Mouse (Mus musculus) layer of hippocampus, adult 2 months (tissue): ENCODE results near the gene Olfr6. TPM values are rescaled to one million over a fixed set of nuclear protein-coding genes. Genes with fewer than 3 reads are reported as not detected.
"Not testable (repeated sequence)": the region's sequence is repeated elsewhere in the genome, so short reads cannot be mapped to it uniquely, and the experiment has no call there.

Experiments used
- DNase-seq, 2 experiments: peaks; one replicate each; pipeline ENCODE4 v3.0.0; 2022; ENCODE audit warnings: low spot score in 2 of 2
- H3K27ac ChIP-seq: fragments of 200-600 bp; 2 replicates; pipeline ENCODE4 v1.8.1; 2022
- H3K4me3 ChIP-seq: fragments of 200-600 bp; 2 replicates; pipeline ENCODE4 v1.8.1; 2022; ENCODE audit warnings: mild to moderate bottlenecking
- CTCF ChIP-seq: fragments of 200-600 bp; conservative IDR thresholded peaks from 2 replicates; pipeline ENCODE4 v1.8.1; 2022; ENCODE audit warnings: antibody characterized with exemption, mild to moderate bottlenecking, moderate library complexity
- long read RNA-seq, 2 experiments: library from polyadenylated mRNA; stranded (forward); transcript quantifications; one replicate each; pipeline ENCODE4 v2.0.0; 2021; ENCODE audit warnings: borderline mapping rate in 2 of 2
- total RNA-seq, 2 experiments: library from RNA; stranded (reverse); gene quantifications; 2 replicates each; pipeline ENCODE4 v1.2.3; 2021

Gene Olfr6
- total RNA-seq, result under 1 TPM in 1 of 2 experiments, not detected in 1; 0.08 TPM
- long read RNA-seq, experiment 1, result 0 reads
- long read RNA-seq, experiment 2, result 0 reads

GRCm38 (mm10) chr7:106963837-106964236 lies at the start of gene Olfr6:
Olfr6 (minus strand) TSS chr7:106963937.
- no peak for DNase-seq
- no peak for TF ChIP-seq CTCF

GRCm38 (mm10) chr7:107005972-107006371 lies 42.2 kb upstream of the Olfr6 start, which contains the start of gene Olfr2:
Olfr2 (minus strand) TSS chr7:107006072.
- no peak for TF ChIP-seq CTCF

More at GRCm38 (mm10) chr7:106963837-106964236, at the start of gene Olfr6:
- Histone ChIP-seq H3K4me3 (no peak within 1 kb of the TSS), H3K27ac (no peak within 1 kb of the TSS)

DNA sequence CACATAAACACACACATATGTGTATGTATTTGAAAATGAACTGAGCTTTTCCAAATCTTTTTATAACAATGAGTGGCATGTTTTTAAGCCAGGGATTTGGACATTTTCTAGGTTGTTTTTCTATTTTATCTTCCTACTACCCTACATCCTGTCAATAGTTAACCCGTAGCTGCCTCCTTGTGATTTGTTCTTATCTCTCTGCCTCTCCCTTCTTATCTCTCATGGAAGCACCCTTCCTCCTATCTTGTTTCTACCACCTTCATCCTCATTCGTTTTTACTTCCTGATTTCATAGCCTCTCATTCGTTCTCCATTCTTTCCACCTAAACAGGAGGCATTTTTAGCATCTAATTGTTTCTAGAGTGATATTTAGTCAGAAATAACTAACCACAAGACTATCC lies 40.4 kb upstream of the Olfr6 start:
- Histone ChIP-seq H3K4me3 (no peak overlapping the region), H3K27ac (no peak overlapping the region)
- no peak for TF ChIP-seq CTCF
- DNase-seq, result no peak

More at GRCm38 (mm10) chr7:107005972-107006371, 42.2 kb upstream of the Olfr6 start, which contains the start of gene Olfr2:
- Histone ChIP-seq H3K4me3 (no peak within 1 kb of the TSS), H3K27ac (no peak within 1 kb of the TSS)
- DNase-seq, result no peak

DNA sequence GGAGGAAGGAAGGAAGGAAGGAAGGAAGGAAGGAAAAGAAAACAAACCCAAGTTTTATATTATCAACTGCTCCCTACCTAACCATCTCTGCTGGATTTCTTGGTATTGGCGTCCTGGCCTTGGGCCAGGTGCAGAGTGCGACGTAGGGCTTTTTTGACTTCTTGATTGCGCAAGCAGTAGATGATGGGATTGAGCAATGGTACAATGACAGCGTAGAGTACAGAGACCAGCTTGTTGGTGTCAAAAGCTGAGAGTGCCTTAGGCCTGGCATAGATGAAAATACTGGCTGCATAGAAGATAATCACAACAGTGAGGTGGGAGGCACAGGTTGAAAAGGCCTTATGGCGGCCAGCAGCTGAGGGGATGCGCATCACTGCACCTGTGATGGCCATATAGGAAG lies 37.1 kb upstream of the Olfr6 start:
- no peak for TF ChIP-seq CTCF
- no peak for DNase-seq
- no peak overlapping the region for H3K27ac ChIP-seq
- no peak overlapping the region for H3K4me3 ChIP-seq

GRCm38 (mm10) chr7:106985236-106985635 lies 21.5 kb upstream of the Olfr6 start:
- Histone ChIP-seq H3K27ac (no peak overlapping the region), H3K4me3 (no peak overlapping the region)
- DNase-seq, result no peak
- TF ChIP-seq CTCF, result no peak

DNA sequence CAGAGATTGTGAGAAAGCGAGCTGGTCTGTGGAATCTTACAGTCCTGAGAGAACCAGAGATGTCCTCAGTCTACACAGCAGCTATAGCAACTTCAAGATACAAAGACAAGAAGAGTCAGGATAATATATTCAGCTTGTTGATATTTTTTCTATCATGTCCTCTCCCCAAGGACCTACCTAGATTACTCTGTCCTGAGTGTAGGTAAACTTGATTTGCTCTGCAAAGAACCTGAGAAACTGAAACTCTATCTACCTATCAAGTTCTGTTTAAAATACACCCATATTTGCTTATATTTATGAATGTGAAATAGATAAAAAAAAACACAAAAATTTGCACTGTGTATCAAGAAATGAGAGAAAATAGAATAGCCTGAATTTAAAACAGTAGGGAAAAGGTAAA lies 11.6 kb upstream of the Olfr6 start, which contains the start of gene Olfr711:
TSS of gene Olfr711 (minus strand) at position 101 of the 400 bp plus-strand sequence.
- DNase-seq, result no peak
- TF ChIP-seq CTCF, result no peak
- Histone ChIP-seq H3K27ac (no peak within 1 kb of the TSS), H3K4me3 (no peak within 1 kb of the TSS)

GRCm38 (mm10) chr7:106967503-106967902 lies 3.8 kb upstream of the Olfr6 start:
- peak; percentile 41 for TF ChIP-seq CTCF
- not testable (repeated sequence) for H3K4me3 ChIP-seq, DNase-seq, H3K27ac ChIP-seq

DNA sequence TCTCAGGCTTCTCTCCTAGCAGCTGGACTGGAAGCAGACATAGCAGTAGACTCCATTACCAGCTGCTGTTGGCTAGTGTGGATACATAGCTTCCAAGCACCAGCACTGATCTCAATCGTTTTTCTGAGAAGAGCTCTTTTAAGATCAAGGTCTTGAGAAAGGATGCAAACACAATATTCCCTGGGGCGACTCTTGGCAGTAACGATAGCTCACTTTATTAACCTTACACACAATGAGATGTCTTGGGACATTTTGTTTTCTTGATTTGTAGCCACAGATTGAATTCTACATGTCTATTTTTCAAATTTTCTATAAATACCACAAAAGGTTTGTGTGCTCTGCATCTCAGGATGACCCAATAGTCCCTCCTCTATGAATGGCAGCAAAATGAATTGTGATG lies 15.5 kb downstream of the Olfr6 start, which contains the start of gene Olfr710:
TSS of gene Olfr710 (minus strand) at position 101 of the 400 bp plus-strand sequence.
- no peak for DNase-seq
- TF ChIP-seq CTCF, result no peak
- Histone ChIP-seq H3K4me3 (no peak within 1 kb of the TSS), H3K27ac (no peak within 1 kb of the TSS)

- TF ChIP-seq CTCF, result no peak
- no peak for DNase-seq
- Histone ChIP-seq H3K4me3 (no peak within 1 kb of the TSS), H3K27ac (no peak within 1 kb of the TSS)
Observed at GRCm38 (mm10) chr7:106932119-106932518, 31.6 kb downstream of the Olfr6 start, which contains the start of gene Olfr709-ps1. Olfr709-ps1 (minus strand) TSS chr7:106932219.

DNA sequence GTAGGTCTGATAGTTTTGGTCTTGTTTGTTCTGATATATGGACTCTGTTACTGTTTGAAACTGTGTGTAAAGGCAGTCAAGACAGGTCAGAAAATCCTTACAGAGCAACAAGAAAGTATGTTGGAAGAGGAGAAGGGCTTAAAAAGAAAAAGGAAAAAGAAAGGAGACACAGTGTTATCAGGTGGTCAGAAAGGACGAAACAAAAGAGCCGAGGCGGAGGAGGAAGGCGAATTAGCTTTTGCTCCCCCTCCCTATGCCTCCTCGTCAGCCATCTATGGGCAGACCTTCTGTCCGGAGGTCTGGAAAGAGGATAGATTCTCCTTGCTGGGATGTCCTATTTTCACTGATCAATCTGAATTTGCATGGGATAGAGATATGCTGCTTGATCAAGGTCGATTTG lies 42.8 kb downstream of the Olfr6 start:
- DNase-seq, result peak in 1 of 2 experiments; percentile 0
- H3K27ac ChIP-seq, H3K4me3 ChIP-seq: not testable (repeated sequence)

DNA sequence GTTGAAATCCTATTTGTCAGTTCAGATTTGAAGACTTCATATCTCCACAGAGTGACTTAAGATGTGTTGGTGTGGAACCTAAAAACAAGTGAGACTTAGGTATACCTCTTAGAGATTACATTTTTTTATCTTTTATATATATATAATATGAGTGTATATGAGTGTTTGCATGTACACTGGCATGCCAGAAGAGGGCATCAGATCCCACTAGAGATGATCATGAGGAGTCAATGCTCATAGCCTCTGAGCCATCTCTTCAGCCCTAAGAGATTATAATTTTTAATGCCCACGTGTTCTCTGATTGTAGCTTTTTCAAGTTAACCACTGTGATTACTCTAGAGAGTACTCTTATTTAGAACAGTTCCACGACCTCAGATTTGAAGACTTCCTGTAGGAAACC lies 56.1 kb downstream of the Olfr6 start, which contains the start of gene Olfr1532-ps1:
TSS of gene Olfr1532-ps1 (plus strand) at position 326 of the 400 bp plus-strand sequence.
- Histone ChIP-seq H3K4me3 (no peak within 1 kb of the TSS), H3K27ac (no peak within 1 kb of the TSS)
- no peak for DNase-seq
- TF ChIP-seq CTCF, result no peak

Other genes starting within 250 kb of the Olfr6 start
- gene Olfr695, start 247.5 kb downstream of the Olfr6 start, total RNA-seq, result not detected
- not detected for gene Olfr697, start 221.5 kb downstream of the Olfr6 start, total RNA-seq
- gene Olfr698, start 208.5 kb downstream of the Olfr6 start, total RNA-seq, result not detected
- gene Olfr699, start 170.7 kb downstream of the Olfr6 start, total RNA-seq, result not detected
- gene Olfr700, start 155.1 kb downstream of the Olfr6 start, total RNA-seq, result not detected
- gene Olfr701, start 149.8 kb downstream of the Olfr6 start, total RNA-seq, result not detected
- not detected for gene Olfr702, start 130.0 kb downstream of the Olfr6 start, total RNA-seq
- gene Olfr703, start 120.6 kb downstream of the Olfr6 start, total RNA-seq, result not detected
- gene Olfr704, start 100.8 kb downstream of the Olfr6 start, total RNA-seq, result not detected
- not detected for gene Olfr705, start 87.0 kb downstream of the Olfr6 start, total RNA-seq
- gene Olfr706, start 75.8 kb downstream of the Olfr6 start, total RNA-seq, result not detected
- gene Olfr707, start 62.7 kb downstream of the Olfr6 start, total RNA-seq, result not detected
- not detected for gene Olfr1532-ps1, start 55.9 kb downstream of the Olfr6 start, total RNA-seq
- gene Olfr709-ps1, start 31.7 kb downstream of the Olfr6 start, total RNA-seq, result not detected
- not detected for gene Olfr710, start 15.6 kb downstream of the Olfr6 start, total RNA-seq
- not detected for gene Olfr711, start 11.5 kb upstream of the Olfr6 start, total RNA-seq
- not detected for gene Olfr2, start 42.1 kb upstream of the Olfr6 start, total RNA-seq
- not detected for gene Olfr713, start 67.2 kb upstream of the Olfr6 start, total RNA-seq
- not detected for gene Olfr714, start 107.0 kb upstream of the Olfr6 start, total RNA-seq
- gene Olfr17, start 129.3 kb upstream of the Olfr6 start, total RNA-seq, result not detected
- not detected for gene Olfr715b, start 146.4 kb upstream of the Olfr6 start, total RNA-seq
- not detected for gene Olfr715, start 167.1 kb upstream of the Olfr6 start, total RNA-seq
- not detected for gene Olfr716, start 174.4 kb upstream of the Olfr6 start, total RNA-seq
- gene Nlrp14, start 203.1 kb upstream of the Olfr6 start, total RNA-seq, result not detected
- gene Rbmxl2, start 245.5 kb upstream of the Olfr6 start, total RNA-seq, result not detected